Mouse (Mus musculus) urinary bladder, postnatal 14 days (tissue): Measurements from ENCODE around the gene Aamp.

Source experiments
- DNase-seq: peaks from one replicate; pipeline ENCODE4 v3.0.0; 2021; ENCODE audit warnings: low spot score

Gene Aamp

DNA sequence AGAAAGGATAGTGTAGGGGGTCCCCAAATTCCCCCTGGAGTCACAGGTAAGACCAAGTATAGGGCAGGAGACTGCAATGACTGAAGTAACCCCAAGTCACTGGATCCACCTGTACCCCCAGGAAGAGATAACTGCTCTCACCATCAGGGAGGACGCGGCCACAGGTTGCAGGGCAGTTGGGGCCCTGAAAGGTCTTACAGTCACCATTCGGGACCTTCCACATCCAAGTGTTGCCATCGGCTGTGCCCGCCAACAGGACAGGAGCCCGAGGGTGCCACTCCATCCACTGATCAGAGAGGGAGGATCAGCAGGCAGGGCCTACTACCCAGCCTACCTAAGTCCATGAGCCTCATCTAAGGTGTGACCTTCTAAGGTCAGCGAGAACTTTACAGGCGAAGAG lies 2.7 kb downstream of the Aamp start:
- no peak for DNase-seq

DNA sequence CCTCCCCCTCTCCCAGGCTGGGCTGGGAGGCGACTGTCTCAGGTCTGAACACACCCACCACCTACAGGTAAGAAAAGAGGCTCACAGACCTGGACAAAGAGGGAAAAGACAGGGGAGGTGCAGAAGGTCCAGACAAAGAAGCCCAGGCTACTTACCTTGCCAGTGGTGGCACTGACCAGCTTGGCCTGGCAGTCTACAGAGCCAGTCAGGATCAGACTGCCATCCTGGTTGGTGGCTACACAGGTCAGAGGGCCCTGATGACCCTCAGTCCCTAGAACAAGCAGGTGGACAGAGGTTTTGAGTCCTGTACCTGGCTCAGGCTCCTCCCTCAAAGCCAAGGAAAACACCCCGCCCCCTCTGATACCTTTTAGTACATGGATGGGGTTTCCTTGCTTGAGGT lies 3.2 kb downstream of the Aamp start:
- no peak for DNase-seq

GRCm38 (mm10) chr1:74280591-74281325 lies 3.8 kb downstream of the Aamp start:
- DNase-seq: no peak

- no peak for DNase-seq
Measured at GRCm38 (mm10) chr1:74278988-74279387, 5.5 kb downstream of the Aamp start.

GRCm38 (mm10) chr1:74278538-74278937 lies 6.0 kb downstream of the Aamp start, which contains the start of gene Gpbar1:
Gene Gpbar1 (plus strand): TSS chr1:74278550.
- DNase-seq: no peak

GRCm38 (mm10) chr1:74277883-74278537 lies 6.5 kb downstream of the Aamp start:
- no peak for DNase-seq

DNA sequence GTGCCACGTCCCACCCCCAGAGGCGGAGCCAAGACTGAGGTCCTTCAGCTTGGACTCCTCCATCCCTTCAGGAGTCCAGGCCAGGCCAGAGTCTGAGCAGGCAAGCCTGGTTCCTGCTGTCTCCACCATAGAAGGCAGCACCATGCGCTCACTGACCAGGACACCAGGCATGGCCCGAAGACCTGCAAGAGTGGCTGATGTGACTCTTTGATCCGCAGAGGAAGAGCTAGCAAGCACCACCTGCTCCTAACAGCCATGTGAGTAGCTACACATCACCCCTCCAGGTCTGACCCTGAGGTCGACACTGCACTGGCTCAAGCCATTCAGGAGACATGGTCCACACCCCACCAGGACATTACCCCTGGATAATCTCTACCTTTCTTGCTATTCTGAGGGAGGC lies 7.5 kb downstream of the Aamp start:
- DNase-seq: no peak

DNA sequence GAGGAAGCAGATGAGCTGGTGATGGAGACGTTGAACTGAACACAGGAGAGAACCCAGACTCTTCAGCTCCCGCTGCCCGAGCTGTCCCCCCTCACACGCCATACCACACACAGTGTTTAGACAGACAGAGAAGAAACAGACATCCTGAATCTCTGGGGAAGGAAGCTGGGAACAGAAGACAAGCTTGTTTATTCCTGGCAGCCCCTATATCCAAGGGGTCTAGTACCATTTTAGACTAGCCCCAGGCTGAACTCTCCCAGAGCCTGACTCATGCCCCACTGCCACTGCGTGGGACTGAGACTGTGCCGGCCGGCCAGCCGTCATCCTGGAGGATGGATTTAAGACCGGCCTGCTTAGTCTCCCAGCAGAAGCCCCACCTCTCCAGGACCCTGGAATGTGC lies 9.5 kb downstream of the Aamp start:
- DNase-seq: no peak

DNA sequence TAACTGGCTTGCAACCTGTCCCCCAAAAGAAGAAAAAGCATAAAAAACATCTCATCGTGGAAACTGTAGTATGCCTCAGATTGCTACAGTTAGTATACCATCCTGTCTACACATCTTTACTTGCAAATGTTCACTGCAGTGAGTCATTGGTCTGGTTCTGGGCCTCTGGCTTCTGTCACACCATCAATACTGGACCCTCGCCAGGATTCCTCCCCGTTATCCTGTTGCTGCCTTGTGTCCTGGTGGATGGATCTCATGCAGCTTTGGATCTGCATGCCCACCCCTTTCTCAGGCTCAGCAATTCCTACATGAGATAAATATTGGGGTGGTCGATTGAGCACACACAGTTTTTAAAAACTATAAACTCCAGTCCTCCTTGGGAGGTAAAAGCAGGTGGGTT lies 12.9 kb downstream of the Aamp start:
- no peak for DNase-seq

DNA sequence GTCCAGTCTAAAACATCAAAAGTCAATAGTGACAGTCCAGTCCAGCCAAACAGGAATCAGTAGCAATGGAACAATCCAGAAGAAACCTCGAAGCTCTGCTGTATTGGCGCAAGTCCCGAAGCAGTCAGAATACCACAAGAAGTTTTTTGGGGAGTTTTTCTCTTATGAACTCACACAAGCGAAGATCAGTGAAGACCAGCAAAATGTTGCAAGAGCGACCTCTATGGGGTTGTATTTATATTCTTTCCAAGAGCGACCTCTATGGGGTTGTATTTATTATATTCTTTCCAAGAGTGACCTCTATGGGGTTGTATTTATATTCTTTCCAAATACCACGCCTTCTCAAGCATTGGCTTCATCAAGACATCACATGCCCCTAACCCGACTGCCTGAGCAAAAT lies 15.8 kb downstream of the Aamp start:
- no peak for DNase-seq

DNA sequence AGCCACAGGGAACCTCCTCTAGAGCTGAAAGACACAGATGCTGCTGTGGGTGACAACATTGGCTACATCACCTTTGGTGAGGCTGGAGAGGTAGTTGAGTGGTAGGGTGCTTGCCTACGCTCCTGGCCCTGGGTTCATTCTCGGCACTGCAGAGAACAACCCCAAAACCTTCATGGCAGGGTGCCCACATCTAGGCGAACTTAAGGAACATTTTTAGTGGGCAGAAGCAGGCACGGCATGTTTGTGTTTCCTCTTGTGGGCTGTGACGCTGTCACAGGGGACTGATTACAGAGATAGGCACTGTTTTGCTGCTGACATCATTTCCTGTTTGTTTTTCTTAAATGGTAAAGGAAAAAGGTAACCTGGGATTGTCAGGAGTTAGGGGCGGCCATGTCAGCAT lies 22.0 kb downstream of the Aamp start:
- no peak for DNase-seq

DNA sequence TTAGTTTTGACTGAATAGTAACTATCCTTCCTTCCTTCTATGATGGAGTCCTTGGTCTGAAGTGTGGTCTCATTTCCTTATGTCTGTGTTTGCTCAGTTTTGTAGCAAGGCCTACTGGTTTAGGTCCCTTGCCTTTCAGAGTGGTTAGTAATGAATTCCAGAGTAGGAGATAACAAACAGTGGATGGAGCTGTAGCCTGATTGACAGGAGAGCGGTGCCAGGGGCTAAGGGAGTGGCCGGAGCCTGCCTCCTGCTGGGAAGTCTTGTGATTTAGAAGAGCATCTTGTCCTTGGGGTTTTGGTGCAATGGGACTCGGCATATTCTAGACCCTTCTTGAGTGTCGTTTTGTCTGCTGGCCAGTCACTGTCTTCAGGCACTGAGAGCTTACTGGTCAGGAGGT lies 27.8 kb downstream of the Aamp start:
- no peak for DNase-seq

DNA sequence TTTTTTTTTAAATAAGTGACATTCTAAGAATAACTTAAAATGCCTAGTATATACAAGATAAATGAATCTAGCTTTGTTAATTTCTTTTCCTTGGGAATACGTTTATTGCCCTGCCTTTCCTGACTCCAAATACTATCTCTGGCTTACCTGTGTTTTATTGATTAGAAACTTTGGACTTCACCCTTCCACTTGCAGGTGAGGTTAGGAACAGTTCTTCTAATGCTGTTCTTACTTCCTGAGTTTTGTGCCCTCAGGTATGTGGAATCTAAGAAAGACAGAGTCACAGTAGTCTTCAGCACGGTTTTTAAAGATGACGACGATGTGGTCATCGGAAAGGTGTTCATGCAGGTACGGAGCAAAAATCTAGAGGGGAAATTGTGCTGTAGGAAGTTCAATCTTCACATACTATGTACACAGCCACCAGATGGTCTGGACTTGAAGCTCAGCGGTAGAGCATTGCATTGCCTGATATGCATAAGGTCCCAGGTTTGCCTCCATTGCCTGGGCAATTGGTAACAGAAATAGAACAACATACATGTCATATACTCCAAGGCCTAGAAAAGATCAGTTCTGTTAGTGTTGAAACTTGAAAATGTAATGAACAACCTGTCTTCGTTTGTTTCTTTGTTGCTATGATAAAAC lies 28.7 kb downstream of the Aamp start:
- no peak for DNase-seq

- no peak for DNase-seq
Measured at GRCm38 (mm10) chr1:74250096-74250495, 34.4 kb downstream of the Aamp start.

DNA sequence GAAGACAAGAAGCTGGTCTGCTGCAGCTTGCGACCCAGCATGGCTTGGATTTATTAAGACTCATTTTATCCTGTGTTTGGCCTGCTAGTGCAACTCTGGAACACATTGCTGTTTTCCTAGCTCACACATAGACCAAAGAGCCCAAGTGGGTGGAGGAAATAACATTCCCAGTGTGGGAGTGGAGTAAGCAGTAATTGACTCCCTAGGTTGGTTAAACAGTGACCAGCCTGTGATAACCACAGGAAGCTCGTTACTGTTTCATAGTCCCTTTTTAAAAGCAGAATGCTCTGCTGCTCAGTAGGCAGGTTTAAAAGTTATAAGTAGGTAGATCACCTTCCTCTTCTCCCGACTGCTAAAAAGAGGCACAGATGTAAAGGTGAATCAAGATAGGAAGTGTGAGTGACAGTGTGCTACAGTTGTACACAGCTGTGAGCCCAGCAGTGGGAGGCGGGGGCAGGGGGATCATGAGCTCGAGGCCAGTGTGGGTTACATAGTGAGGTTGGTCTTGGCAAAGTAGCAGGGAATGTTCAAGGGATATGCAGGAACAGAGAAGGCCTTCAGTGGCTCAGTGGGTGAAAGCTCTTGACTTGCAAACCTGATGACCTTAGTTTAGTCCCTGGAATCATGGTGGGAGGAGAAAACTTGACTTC lies 35.1 kb downstream of the Aamp start:
- peak; percentile 23 for DNase-seq

GRCm38 (mm10) chr1:74248799-74249198 lies 35.7 kb downstream of the Aamp start:
- DNase-seq: peak; percentile 52

GRCm38 (mm10) chr1:74245525-74245924 lies 39.0 kb downstream of the Aamp start:
- no peak for DNase-seq

GRCm38 (mm10) chr1:74240832-74241231 lies 43.7 kb downstream of the Aamp start:
- DNase-seq: no peak

GRCm38 (mm10) chr1:74240311-74240710 lies 44.2 kb downstream of the Aamp start:
- no peak for DNase-seq

- no peak for DNase-seq
Measured at GRCm38 (mm10) chr1:74239618-74240017, 44.9 kb downstream of the Aamp start.

DNA sequence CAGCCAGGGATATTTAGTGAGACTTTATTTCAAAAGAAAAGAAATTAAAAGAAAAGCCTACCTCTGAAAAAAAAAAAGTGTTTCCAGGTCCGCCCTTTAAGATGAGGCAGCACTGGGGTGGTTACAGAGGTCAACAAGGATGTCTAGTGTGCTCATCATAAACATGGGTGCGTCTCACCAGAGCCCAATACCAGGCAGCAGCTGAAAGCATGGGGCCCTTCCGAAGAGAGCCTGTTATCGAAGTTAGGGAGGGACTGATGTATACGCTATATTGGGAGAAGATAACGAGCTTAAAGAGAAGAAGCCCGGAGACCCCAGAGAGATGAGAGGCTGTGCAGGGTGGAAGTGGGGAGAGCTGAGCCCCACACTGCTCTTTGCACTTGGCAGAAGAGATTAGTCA lies 45.4 kb downstream of the Aamp start:
- no peak for DNase-seq

DNA sequence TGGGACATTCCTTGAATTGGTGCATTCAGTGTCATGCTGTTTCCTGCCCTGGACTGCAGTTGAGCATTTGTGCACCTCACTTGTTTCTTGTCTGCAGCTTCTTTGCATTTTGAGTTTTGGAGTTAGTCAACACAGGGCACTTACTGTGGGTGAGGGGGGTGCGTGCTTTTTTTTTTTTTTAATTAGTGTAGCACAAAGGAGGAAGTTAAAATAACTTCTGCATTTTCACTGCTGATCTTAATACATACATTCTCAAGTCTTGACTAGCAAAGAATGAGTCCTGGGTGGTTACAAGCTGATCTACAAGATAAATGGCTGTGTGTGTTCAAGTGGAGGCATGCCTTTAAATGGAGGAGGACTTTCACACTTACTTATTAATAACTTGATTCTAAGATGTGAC lies 46.4 kb downstream of the Aamp start:
- no peak for DNase-seq

DNA sequence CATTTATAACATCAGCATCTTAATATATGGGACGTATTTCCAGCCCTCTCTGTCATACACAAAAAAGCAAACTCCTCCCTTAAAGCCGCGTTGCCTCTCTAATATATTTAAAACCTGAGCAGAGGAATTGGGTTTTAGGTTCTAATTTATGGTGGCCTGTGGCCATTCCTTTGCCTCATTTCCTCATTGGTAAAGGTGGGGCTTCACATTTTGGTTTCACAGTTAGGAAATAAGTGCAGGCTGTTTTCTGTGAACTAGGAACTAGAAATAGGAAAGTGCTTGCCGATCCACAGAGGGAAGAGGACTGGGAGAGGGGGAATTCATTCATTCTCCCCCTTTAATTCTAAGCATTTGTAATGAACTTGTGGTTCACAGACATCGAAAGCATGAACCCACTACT lies 46.9 kb downstream of the Aamp start:
- DNase-seq: no peak
